Mouse (Mus musculus) frontal cortex, postnatal 14 days (tissue): ENCODE measurements around the gene Egflam.

Source experiments
- DNase-seq, 2 experiments: peaks; one replicate each; pipeline ENCODE4 v3.0.0; 2022; ENCODE audit warnings: low spot score in 2 of 2

Egflam gene

DNA sequence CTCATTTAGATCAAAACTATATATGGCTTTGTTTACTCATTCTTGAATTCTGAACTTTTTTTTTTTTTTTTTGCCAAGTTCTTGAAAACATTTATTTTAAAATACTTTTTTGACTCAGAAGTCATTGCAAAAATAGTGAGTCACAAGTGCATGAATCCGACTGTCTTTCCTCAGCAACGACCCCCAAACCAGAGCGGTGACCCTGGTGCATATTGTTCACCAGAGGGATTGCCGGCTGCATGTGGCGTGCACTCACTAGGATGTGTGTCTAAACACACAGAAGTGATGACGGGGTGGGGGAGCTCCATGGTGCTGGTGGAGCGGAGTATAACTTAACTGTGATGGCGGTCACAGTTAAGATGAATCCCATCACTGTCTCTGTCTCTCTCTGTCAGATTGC, 224.4 kb downstream of the Egflam start:
- DNase-seq, result no peak

DNA sequence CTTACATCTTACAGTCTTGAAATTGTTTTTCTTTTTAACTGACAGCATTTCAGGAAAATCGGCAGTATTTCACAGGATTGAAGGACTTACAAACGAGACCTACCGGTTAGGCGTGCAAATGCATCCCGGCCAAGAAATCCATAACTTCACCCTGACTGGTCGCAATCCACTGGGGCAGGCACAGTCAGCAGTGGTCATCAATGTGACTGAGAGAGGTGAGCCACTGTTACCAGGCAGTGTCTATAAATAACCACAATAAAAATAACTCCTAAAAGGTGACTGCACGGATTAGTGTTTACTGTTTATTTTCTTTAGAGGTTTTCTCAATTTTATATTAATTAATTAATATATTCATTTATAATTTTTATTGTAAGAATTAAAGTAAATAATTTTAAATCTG, 224.8 kb downstream of the Egflam start:
- DNase-seq, result no peak

DNA sequence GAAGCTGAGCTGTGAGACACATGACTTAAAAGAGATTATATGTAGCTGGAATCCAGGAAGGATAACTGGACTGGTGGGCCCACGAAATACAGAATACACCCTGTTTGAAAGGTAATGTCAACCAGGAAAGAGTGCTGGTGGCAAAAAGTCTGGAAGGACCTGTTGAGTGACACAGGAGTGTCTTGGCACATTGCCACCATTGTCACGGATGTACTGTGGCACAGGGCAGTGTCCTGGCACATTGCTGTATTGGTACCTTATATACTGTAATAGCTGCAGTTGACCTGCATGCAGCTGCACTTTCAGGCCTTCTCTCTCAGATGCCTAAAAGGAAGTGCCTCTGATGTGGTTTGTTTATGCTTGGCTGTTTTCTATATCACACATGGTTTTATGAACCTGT, 225.3 kb downstream of the Egflam start:
- DNase-seq, result no peak

DNA sequence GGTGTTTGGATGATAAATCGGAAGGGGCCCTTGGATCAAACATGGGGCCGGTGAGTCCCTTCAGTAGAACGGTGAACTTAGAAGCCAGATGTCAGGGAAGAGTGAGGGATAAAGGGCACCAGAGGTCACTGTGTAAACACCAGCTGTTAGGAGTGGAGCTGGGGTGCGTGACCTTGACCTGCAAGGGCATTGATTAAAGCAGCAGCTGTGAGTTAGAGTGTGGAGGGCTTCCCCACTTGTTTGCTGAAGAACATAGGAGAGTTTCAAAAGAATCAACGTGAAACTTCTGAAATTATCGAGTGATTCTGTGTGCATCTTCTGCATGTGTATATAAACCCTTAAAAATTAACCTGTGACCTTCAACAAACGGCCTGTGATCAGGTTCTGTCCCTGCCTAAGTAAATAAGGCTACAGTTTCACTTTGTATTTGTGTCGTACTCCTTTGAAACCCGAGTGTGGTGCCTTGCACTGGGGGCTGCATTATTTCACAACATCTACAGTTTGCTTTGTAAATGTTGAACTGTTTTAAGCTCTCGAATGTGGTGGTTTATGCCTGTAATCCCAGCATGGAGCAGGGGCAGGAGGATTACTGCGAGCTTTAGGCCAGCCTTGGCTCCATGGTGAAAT, 230.2 kb downstream of the Egflam start:
- DNase-seq, result no peak

DNA sequence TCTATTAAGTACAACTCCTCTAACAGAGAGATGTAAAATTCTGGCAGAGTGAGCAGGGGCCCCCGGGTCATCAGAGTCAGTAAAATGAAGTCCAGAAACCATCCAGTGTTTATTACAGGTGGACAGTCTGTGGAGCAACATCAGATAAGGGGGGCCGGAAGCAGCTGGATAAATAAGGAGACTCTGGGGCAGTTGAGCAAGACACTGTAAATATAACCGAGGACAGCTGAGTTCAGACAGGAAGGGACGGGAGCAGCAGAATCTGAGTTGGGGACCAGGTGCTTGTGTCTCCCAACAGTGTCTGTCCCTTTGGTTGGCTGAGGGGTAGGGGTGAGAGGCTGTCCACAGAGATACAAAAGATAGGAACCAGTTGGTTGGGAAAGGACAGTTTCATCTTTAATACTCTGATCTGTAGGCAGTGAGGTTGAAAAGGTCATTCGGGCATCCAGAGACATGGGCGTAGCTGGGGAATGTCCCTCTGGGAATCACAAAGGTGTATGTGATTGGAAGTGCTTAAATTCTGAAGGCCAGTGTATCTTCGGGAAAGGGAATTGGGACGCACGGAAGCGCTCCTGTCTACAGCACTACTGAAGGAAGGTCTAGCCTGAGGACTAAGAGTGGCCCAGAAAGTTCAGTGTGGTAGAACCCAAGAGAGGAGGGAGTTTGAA, 230.8 kb downstream of the Egflam start:
- DNase-seq, result no peak

DNA sequence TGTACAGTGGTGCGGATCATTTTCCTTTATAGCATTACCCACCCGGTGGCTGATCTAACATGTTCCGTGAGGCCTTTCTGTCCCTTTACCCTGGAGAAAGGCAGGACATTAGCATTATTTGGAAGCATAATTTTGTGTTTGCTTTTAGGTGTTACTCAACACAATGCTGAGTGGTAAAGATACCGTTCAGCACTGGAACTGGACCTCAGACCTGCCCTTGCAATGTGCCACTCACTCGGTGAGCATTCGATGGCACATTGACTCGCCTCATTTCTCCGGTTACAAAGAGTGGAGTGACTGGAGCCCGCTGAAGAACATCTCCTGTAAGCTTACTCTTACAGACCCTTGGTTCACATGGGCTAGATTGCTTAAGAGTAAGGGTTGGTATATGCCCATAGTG, 231.5 kb downstream of the Egflam start:
- no peak for DNase-seq

DNA sequence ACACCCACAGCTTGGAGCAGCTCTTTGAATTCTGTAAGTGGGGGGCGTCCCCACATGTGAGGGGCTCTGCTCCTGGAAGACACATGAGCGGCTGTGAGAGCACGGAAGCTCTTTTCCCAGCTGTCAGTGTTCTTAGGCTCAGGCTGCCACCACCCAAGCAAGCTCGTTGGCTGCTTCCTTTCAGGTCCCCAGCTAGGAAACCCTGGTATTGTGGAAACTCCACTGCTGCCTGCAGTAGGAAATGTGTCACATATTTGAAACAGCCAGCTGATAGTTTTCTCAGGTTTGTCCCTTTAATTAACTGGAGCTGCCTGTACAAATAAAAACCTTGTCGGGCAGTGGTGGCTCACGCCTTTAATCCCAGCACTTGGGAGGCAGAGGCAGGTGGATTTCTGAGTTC, 234.3 kb downstream of the Egflam start:
- DNase-seq, result no peak

DNA sequence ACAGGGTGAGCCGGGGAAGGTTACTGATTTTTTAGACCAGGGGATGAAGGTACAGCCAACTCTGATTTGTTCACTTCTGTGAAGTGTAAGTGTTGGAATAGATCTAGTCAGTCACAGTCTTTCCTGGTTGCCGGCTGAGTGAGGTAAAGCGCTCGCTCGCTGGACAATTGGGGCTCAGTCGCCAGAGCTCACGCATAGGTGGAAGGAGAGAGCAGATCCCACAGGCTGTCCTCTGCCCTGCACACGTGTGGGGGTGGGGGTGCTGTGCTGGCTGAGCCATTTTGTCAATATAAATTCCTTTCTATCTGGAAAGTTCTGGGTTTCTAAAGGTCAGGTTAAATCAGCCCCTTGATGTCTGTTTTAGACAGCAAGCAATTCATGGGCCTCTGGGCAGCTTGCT, 237.9 kb downstream of the Egflam start:
- no peak for DNase-seq

DNA sequence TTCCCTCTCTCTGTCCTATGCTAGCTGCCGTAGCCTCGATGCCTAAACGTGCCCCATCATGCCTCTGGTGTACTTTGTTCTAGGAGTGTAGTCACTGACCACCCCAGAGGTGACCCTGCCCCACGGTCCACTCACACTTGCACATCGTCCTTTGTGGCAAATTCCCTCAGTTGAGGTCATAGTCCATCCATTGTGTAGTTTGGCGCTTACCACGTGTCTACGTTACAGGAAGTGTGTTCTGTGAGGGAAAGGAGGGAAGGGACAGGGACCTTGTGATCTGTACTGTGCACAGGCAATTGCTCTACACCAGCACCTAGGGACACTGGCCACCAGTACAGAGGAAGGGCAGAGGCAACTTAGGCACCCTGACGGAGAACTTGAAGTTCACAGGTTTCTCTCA, 238.3 kb downstream of the Egflam start:
- DNase-seq, result no peak

DNA sequence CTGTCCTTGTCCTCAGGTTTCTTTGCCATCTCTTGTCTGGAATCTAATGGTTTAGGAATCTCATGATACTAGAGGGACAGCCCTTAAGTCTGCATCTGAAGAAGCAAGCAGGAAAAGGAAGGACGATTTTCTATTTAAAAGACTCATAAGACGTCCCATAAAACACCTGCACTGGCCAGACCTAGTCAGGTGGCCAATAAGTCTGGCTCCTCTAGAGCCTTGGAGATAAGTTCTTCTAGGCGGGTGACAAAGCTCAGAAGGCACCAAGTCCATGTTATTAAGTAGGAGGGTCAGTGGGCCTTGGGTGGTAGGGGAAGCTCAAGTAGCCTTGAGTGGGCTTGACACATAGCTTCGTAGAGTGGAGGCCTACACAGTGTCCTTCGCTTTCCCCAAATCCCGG, 240.5 kb downstream of the Egflam start:
- no peak for DNase-seq
